Mouse (Mus musculus) layer of hippocampus, postnatal 25 days (tissue): ENCODE measurements around the gene Mlc1. TPM values are rescaled to one million over a fixed set of nuclear protein-coding genes. Genes with fewer than 3 reads are reported as not detected.

Source experiments
- DNase-seq, 2 experiments: peaks; one replicate each; pipeline ENCODE4 v3.0.0; 2022; ENCODE audit warnings: mixed read lengths in 2 of 2, low spot score in 1 of 2; ENCODE audit errors: extremely low spot score in 1 of 2
- total RNA-seq, 2 experiments: library from RNA; stranded (reverse); gene quantifications; 2 replicates each; pipeline ENCODE4 v1.2.3; 2021

Gene Mlc1
- 100 to 1,000 TPM; 115 to 130 TPM for total RNA-seq

DNA sequence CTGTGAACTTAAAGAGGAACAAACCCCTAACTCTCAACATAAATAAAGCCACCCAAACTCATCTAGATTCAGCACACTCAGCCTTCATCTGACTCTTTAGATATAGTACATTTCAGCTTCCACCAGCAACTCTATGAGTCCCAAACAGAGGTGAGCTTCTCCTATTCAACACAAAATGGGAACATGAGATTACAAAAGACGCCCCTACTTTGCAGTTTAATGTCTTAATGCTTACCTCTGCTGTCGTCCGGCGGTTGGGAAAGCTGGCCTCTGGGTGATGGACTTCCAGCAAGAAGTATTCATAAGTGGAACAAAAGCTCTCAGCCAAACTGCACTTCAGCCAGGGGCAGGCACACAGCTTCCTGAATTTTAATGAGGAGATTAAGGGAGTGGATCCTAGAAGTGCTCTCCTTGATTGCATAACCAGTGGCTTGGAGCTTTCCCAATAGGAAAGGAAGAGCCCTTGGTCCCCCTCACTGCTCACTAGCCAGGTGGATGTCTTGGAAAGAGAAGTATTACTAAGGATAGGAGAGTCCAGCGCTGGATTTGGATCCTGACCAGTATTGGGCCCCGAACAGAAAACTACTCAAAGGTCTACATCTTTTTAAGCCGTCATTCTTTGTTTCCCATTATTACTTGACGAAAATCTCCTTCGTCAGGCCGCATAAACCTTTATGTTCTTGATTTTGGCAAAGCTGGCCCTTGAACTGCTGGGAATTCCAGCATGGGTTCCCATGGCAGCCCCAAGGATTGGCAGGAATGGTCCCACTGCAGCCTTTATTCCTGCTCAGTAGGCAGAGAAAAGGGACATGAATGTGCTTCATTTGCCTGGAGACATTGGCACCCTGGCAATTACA, at the start of gene Mlc1:
TSS of gene Mlc1 (minus strand) at position 727 of the 857 bp plus-strand sequence.
- peak in 1 of 2 experiments; percentile 28 for DNase-seq

DNA sequence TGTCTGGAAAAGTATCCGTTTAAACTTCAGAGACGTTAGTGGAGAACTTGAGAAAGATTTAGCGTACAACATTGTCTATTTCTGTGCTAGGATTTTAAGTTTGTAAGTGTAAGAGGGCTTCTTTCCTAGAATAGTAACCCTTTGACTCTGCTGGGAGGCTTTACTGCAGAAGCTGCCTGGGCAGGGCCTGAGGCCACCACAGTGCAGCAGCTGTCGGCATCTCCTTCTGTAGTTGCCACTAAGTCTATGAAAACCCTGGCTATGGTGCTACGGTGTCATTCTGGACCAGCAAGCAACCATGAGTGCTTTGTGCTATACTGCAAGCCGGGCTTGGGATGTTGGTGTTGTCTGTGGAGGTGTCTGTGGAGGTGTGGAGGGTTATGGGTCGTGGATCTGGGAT, 41.7 kb upstream of the Mlc1 start:
- no peak for DNase-seq

DNA sequence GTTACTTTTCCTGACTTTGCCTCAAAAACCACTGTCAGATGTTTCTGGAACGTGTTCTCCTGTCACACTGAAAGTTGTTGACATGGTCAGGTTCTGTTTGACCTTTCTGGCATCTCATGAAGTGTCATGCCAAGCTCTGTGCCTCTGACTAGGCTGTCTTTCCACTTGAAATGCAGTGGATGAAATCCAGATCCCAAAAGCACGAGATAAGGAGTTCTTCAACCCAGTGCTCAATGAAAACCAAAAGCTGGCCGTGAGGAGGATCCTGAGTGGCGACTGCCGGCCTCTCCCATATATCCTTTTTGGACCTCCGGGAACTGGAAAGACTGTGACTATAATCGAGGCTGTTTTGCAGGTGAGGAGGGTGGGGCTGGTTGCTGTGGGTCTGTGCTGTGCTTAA, 41.3 kb upstream of the Mlc1 start:
- DNase-seq, result no peak

GRCm38 (mm10) chr15:89016722-89017121, 37.9 kb upstream of the Mlc1 start:
- no peak for DNase-seq

GRCm38 (mm10) chr15:89007781-89008180, 29.0 kb upstream of the Mlc1 start:
- DNase-seq, result no peak

DNA sequence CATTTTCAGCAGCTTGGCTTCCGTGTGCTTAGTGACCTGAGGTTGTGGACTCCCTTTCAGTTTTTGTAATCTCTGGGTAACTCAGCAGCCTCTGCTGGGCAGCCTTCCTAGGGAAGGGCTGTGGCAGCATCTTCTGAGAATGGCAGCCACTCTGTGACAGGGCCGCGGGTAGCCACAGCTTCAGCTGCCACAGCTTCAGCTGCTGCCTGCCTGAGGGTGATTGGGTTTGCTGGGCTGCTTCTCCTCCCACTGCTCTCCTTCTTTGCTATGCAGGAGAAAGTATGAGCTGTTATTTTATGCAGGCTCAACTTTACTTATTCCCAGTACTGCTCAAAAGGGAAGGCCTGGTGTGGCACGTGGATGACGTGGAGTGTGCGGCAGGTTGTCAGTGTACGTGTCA, 28.2 kb upstream of the Mlc1 start:
- DNase-seq, result no peak

DNA sequence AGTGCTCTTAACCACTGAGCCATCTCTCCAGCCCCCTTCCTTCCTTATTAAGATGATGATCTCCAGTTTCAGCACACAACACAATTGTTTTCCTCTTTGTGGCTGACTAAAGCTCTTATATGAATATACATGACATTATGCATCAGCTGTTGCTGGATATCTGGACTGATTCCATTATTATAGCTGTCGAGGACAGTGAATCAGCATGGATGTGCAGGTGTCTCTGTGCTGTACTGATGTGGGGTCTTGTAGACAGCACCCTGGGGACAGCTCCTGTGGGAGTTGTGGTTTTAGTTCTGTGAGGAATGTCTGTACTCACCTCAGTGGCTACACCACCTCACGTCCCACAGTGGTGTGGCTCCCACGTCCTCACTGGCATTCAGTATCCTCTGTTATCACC, 22.4 kb upstream of the Mlc1 start:
- DNase-seq, result no peak

- no peak for DNase-seq
These were observed 21.6 kb upstream of the Mlc1 start for GRCm38 (mm10) chr15:89000367-89000766.

DNA sequence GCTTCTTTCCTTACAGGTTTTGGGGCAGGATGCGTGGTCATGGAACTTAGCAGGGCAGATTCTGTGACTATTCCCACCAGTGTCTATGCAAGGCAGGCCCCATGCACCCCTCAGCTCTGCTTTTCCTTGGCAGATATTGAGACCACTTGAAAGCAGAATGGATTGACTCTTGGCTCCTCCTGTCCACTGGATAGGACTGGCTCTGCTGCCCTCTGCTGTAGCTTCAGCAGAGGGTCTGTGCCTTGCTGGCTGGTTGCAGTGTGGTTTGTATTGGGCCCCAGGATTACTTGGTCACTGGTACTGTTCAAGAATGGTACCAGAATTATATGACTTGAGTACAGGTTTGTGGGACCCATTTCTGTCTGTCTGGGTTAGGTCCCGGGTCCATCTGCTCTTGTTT, 20.3 kb upstream of the Mlc1 start:
- no peak for DNase-seq

DNA sequence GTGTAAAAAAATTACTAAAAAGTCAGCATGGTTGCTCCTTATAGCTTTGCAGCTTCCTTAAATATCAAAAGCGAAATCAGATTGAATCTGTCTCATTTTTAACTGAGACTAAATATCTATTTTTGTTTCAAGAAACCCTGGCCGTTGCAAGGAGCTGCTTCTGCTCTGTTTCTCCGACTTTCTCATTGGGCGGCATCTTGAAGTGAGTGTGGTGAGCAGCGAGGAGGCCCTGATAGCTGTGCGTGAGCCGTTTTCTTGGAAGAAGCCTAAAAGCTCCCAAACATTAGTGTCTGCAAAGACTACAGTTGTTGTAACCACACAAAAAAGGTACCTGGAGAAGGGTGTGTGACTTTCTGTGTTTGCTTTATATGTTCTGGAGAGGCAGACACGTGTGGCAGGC, 19.8 kb upstream of the Mlc1 start:
- DNase-seq, result no peak

GRCm38 (mm10) chr15:88989236-88989635, 10.4 kb upstream of the Mlc1 start:
- DNase-seq, result no peak

- no peak for DNase-seq
These were observed 3.8 kb upstream of the Mlc1 start, which contains the start of gene Mov10l1 for GRCm38 (mm10) chr15:88982534-88983079. Gene Mov10l1 (plus strand): TSS chr15:88982909.

- DNase-seq, result no peak
These were observed 285 bp upstream of the Mlc1 start for GRCm38 (mm10) chr15:88979138-88979446.

- DNase-seq, result no peak
These were observed 6.5 kb downstream of the Mlc1 start for GRCm38 (mm10) chr15:88972300-88972699.

- DNase-seq, result no peak
These were observed 14.7 kb downstream of the Mlc1 start for GRCm38 (mm10) chr15:88964070-88964578.

DNA sequence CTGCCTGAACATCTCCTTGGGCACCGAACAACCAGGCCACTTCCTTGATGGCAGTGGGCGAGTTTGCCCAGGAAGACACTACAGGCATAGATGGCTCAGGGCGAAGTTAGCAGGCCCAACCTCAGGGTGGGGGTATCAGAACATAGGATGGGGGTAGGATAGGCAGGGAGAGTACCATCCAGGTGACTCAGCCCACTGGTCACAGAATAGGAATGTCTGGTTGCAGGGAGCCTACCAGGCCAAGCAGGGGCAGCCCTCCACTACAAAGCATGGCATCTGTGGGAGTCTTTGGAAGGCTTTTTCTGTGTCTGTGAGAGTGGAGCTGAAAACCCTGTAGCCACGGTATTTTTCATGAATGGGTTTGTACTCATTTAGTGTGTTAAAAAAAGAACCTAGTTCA, 21.3 kb downstream of the Mlc1 start:
- no peak for DNase-seq

GRCm38 (mm10) chr15:88955342-88955741, 23.5 kb downstream of the Mlc1 start:
- no peak for DNase-seq

GRCm38 (mm10) chr15:88954368-88955072, 24.3 kb downstream of the Mlc1 start, which contains the start of gene Ttll8:
Gene Ttll8 (minus strand): TSS chr15:88954418.
- peak in 1 of 2 experiments; percentile 18 for DNase-seq

DNA sequence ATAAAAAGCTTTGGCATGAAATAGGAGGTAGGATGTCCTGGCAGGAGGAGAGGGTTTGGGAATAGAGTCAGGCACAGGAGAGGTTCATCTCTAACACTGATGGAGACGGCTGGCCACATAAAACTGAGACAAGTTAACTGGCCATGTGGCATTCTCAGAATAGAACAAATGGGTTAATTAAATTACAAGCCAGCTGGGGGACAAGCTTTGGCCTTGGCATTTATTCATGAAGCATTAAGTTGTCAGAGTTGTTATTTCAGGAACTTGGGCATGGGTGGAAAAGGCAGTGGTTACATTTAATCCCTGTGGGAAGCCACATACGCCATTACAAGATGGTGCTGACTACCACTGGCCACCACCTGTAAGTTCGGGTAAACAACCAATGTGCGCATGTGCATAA, 27.6 kb downstream of the Mlc1 start:
- DNase-seq, result no peak

DNA sequence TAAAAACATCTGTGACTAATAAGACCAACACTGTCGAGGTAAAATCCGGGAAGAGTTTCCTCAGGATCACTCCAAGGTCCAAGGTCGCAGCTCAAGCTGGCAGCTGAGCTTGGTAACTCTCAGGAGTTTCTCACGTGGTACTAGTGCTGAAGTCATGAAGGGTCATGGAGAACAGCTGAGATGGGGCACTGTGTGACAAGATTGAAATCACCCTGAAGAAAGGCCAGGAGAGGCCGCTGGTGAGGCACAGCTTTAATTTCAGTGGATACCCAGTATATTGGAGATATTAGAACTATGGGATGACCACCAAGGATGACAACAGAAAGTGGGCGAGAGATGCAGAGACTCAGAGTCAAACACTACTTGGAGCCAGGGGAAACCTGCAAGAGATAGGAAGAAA, 32.0 kb downstream of the Mlc1 start:
- DNase-seq, result no peak

- DNase-seq, result no peak
These were observed 34.8 kb downstream of the Mlc1 start for GRCm38 (mm10) chr15:88943896-88944551.
